Mouse (Mus musculus): Measurements from ENCODE around the gene Mthfs.
"Not testable (repeated sequence)": the region's sequence is repeated elsewhere in the genome, so short reads cannot be mapped to it uniquely, and the experiment has no call there.

GRCm38 (mm10) chr9:89195483-89195882, 15.0 kb upstream of the Mthfs start:
- not testable (repeated sequence) for TF ChIP-seq CTCF (IDR thresholded peaks at IDR 0.05; ENCODE audit: control insufficient read depth, insufficient read depth, insufficient read length); MAX (IDR thresholded peaks at IDR 0.05); MYOG (IDR thresholded peaks at IDR 0.05; ENCODE audit: control insufficient read depth, extremely low read depth, insufficient read length); USF1 (IDR thresholded peaks at IDR 0.05; ENCODE audit: low read depth); FOSL1 (IDR thresholded peaks at IDR 0.05; ENCODE audit: insufficient read depth, low read length, poor library complexity, severe bottlenecking); CEBPB (IDR thresholded peaks at IDR 0.05; ENCODE audit: low read depth); MYOD1 (IDR thresholded peaks at IDR 0.05; ENCODE audit: control insufficient read depth, insufficient read length, low read depth)
